Mouse (Mus musculus): ENCODE results near the gene Slc24a2. TPM values are rescaled to one million over a fixed set of nuclear protein-coding genes. Genes with fewer than 3 reads are reported as not detected.

Slc24a2 gene
- polyA plus RNA-seq, 1 experiment from 2014 or later = not detected

DNA sequence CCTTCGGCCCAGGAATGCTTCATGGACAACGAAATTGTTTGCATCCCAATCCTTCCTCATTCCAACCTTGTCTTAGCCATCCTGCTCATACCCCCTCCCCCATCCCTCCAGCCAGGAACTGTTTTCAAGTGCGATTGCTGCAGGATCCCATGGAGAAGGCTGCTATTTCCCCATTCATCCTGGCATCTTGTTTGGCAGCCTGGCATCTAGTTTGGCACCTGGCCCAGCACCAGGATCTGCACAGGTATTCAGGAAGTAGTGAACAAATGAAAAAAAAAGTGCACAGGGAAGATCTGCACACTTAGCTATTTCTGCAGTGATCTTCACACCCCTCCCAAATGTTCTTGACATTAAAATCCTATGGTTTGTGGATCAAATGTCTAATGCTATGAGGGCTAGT, 53.2 kb downstream of the Slc24a2 start:
- no peaks in the 10 kb centered on the region for H3K27me3 ChIP-seq (replicated peaks; ENCODE audit: control insufficient read depth, insufficient read depth, low read length)

DNA sequence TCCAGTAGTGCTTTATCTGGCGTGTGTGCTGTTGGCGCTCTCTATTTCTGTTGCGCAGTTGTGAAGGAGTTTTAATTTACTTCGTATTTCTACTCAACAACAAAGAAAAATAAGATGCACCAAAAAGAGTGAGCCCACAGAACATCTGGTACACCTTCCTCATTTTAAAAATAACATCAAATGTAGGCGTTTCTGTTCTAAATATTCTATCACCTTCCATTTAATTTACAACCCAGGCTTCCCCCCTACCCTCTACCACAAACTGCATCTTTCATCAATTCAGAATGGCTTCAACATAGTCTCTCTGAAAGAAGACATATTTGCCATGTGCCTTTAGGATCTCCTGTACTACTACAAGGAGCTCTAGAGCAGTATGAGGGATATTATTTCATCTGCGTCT, 66.3 kb downstream of the Slc24a2 start:
- no peak overlapping the region for H3K4me2 ChIP-seq (replicated peaks; ENCODE audit: low read depth)
- no peaks in the 10 kb centered on the region for H3K4me1 ChIP-seq (replicated peaks; ENCODE audit: control insufficient read depth, insufficient read depth, low read length)
- H3K9ac ChIP-seq (ENCODE audit: low read depth, low read length) = no peak overlapping the region
- no peaks in the 10 kb centered on the region for H3K9me3 ChIP-seq (ENCODE audit: control insufficient read depth)
- no peaks in the 10 kb centered on the region for H3K27me3 ChIP-seq (replicated peaks; ENCODE audit: control insufficient read depth, insufficient read depth, low read length)
- 84% methylated on average over 6 of the region's 6 CpGs for WGBS
- no peak for ATAC-seq
- TF ChIP-seq CTCF (IDR thresholded peaks at IDR 0.05; ENCODE audit: low read depth) = no peak
- H3K36me3 ChIP-seq (ENCODE audit: control insufficient read depth, insufficient read depth) = no peaks in the 10 kb centered on the region
- H3K27ac ChIP-seq (ENCODE audit: low read depth, low read length) = no peak overlapping the region
- no peak overlapping the region for H3K4me3 ChIP-seq (ENCODE audit: low read depth, low read length)

More for the DNA sequence above, 53.2 kb downstream of the Slc24a2 start:
- Histone ChIP-seq H3K4me1 (replicated peaks; ENCODE audit: control insufficient read depth, insufficient read depth, low read length) (no peaks in the 10 kb centered on the region), H3K9ac (ENCODE audit: low read depth, low read length) (no peak overlapping the region), H3K27ac (ENCODE audit: low read depth, low read length) (no peak overlapping the region), H3K4me2 (replicated peaks; ENCODE audit: low read depth) (no peak overlapping the region), H3K36me3 (ENCODE audit: control insufficient read depth, insufficient read depth) (no peaks in the 10 kb centered on the region), H3K9me3 (ENCODE audit: control insufficient read depth) (no peaks in the 10 kb centered on the region), H3K4me3 (ENCODE audit: low read depth, low read length) (no peak overlapping the region)
- 63% methylated on average over 3 of the region's 3 CpGs for WGBS
- no peak for ATAC-seq
- TF ChIP-seq CTCF (IDR thresholded peaks at IDR 0.05; ENCODE audit: low read depth) = no peak

DNA sequence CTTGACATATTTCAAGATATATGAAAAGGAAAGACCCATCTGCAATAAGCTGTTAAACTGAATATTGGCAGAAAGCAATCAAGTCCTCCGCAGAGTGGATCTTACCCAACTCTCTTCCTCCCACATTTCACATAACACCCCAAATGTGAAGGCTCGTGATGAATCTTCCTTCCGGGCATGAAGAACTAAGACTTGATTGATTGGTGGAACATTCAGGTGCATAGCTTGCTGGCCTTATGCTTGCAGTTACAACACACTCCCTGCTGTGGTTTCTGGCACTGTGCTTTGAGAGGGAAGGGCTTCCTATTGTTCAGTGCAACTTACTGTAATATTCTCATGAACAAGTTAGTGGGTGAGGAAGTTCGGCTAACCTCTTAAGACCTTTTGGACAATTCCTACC, 72.2 kb downstream of the Slc24a2 start:
- Histone ChIP-seq H3K27me3 (replicated peaks; ENCODE audit: control insufficient read depth, insufficient read depth, low read length) (no peaks in the 10 kb centered on the region), H3K9ac (ENCODE audit: low read depth, low read length) (no peak overlapping the region), H3K4me2 (replicated peaks; ENCODE audit: low read depth) (no peak overlapping the region), H3K4me1 (replicated peaks; ENCODE audit: control insufficient read depth, insufficient read depth, low read length) (no peaks in the 10 kb centered on the region), H3K27ac (ENCODE audit: low read depth, low read length) (no peak overlapping the region), H3K36me3 (ENCODE audit: control insufficient read depth, insufficient read depth) (no peaks in the 10 kb centered on the region), H3K9me3 (ENCODE audit: control insufficient read depth) (no peaks in the 10 kb centered on the region), H3K4me3 (ENCODE audit: low read depth, low read length) (no peak overlapping the region)
- TF ChIP-seq CTCF (IDR thresholded peaks at IDR 0.05; ENCODE audit: low read depth) = no peak
- ATAC-seq = no peak
- WGBS = 83% methylated on average over 4 of the region's 4 CpGs

DNA sequence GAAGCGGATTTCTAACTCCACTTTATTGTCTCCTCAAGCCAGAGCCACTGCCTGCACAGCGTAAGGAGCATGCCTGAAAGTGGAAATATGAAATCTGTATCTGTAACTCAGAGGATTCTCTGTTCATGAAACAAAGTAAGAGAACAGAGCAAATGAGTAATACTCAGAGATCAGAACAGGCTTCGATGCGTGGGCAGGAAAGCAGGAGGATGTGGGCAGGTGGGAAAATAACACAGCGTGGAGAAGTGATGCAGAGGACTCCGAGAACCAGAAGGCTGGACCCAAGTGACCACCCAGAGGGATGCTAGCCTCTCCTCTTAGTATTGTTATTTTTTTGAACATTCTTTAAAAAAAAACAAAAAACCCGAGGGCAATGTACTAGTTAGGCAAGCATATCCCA, 78.3 kb downstream of the Slc24a2 start:
- H3K27me3 ChIP-seq (replicated peaks; ENCODE audit: control insufficient read depth, insufficient read depth, low read length) = no peaks in the 10 kb centered on the region
- no peaks in the 10 kb centered on the region for H3K4me1 ChIP-seq (replicated peaks; ENCODE audit: control insufficient read depth, insufficient read depth, low read length)
- H3K4me2 ChIP-seq (replicated peaks; ENCODE audit: low read depth) = no peak overlapping the region
- 86% methylated on average over 7 of the region's 7 CpGs for WGBS
- no peak for TF ChIP-seq CTCF (IDR thresholded peaks at IDR 0.05; ENCODE audit: low read depth)
- no peak overlapping the region for H3K4me3 ChIP-seq (ENCODE audit: low read depth, low read length)
- no peaks in the 10 kb centered on the region for H3K9me3 ChIP-seq (ENCODE audit: control insufficient read depth)
- no peak overlapping the region for H3K27ac ChIP-seq (ENCODE audit: low read depth, low read length)
- H3K36me3 ChIP-seq (ENCODE audit: control insufficient read depth, insufficient read depth) = no peaks in the 10 kb centered on the region
- H3K9ac ChIP-seq (ENCODE audit: low read depth, low read length) = no peak overlapping the region
- ATAC-seq = no peak

DNA sequence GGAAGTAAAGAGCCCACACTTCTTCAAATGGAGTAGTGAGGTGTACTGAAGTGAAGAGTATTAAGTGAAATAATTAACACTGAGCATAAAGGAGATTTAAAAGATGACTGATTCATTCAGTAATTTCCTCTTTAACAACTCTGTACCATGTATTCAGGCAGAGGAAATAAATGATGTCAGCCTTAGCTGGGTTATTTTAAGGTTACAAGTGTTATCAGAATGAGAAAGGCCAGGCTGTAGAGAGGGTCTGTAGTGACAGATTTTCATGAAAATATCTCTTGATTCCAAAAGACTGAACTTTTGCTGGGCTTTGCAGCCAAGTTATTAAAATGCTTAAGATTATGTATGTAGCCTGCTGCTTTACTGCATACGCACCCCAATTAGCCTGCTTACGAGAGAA, 80.7 kb downstream of the Slc24a2 start:
- H3K4me1 ChIP-seq (replicated peaks; ENCODE audit: control insufficient read depth, insufficient read depth, low read length) = no peaks in the 10 kb centered on the region
- no peak for TF ChIP-seq CTCF (IDR thresholded peaks at IDR 0.05; ENCODE audit: low read depth)
- no peaks in the 10 kb centered on the region for H3K9me3 ChIP-seq (ENCODE audit: control insufficient read depth)
- H3K4me2 ChIP-seq (replicated peaks; ENCODE audit: low read depth) = no peak overlapping the region
- 74% methylated on average over 2 of the region's 2 CpGs for WGBS
- H3K27ac ChIP-seq (ENCODE audit: low read depth, low read length) = no peak overlapping the region
- H3K4me3 ChIP-seq (ENCODE audit: low read depth, low read length) = no peak overlapping the region
- no peaks in the 10 kb centered on the region for H3K27me3 ChIP-seq (replicated peaks; ENCODE audit: control insufficient read depth, insufficient read depth, low read length)
- no peaks in the 10 kb centered on the region for H3K36me3 ChIP-seq (ENCODE audit: control insufficient read depth, insufficient read depth)
- no peak for ATAC-seq
- H3K9ac ChIP-seq (ENCODE audit: low read depth, low read length) = no peak overlapping the region

DNA sequence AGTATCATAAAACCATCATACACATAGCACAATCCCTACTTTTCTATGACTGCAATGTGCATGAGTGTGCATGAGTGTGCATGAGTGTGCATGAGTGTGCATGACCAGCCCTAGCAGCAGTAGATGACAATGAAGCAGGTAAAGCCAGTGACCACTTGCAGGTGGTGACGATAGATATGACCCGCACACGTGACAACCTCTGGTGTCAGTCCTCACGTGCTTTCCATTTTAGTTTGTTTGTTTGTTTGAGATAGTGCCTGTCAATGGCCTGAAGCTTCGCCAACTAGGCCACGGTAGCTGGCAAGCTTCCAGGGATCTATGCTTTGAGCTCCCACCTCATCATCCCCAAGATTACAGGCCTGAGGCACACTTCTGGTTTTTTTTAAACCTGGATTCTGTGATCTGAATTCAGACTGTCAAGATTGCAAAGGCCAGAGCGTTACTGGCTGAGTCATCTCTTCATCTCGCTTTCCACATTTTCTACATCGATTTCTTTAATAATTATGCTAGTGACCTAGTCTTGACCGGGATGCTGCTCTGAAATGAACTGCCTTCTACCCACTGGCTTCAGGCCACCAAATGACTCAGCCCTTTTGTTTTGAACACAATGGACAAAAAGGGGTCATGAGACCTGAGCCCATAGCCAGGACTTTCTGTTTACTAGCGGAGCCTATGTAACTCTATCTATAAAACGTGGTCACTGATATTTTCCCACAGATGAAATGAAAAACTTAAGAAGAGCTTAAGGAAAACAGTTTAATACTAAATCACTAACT, 88.5 kb downstream of the Slc24a2 start:
- TF ChIP-seq CTCF (IDR thresholded peaks at IDR 0.05; ENCODE audit: low read depth) = no peak

More for the DNA sequence above, 88.5 kb downstream of the Slc24a2 start:
- Histone ChIP-seq H3K27me3 (replicated peaks; ENCODE audit: control insufficient read depth, insufficient read depth, low read length) (no peaks in the 10 kb centered on the region), H3K4me2 (replicated peaks; ENCODE audit: low read depth) (no peak overlapping the region), H3K27ac (ENCODE audit: low read depth, low read length) (no peak overlapping the region), H3K9me3 (ENCODE audit: control insufficient read depth) (no peaks in the 10 kb centered on the region), H3K4me1 (replicated peaks; ENCODE audit: control insufficient read depth, insufficient read depth, low read length) (no peaks in the 10 kb centered on the region), H3K36me3 (ENCODE audit: control insufficient read depth, insufficient read depth) (no peaks in the 10 kb centered on the region), H3K9ac (ENCODE audit: low read depth, low read length) (no peak overlapping the region), H3K4me3 (ENCODE audit: low read depth, low read length) (no peak overlapping the region)
- 72% methylated on average over 12 of the region's 12 CpGs for WGBS
- ATAC-seq = no peak
